Mouse (Mus musculus): ENCODE measurements around the gene Epn3.

Gene Epn3

DNA sequence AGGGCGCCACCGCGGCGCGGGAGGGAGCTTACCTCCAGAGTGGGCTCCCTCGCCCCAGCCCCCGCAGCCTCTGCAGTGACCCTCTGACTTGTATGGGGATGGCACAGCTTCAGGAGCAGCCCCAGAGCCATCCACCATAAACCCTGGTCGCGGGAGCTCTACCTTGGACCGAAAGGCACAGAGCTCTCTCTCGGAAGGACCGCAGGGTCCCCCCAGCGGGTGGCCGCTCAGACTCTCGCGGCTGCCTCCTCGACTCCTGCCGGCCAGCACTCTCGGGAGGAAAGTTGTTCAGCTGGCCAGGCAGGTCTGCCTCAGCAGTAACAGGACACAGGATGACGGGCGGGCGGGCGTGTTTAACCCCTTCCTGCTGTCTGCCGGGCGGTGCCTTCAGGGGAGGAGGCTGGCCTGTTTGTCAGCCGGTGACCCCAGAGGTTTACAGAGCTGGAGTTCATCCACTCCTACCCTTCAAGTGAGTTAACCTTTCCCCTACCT, at the start of gene Epn3:
Gene Epn3 (minus strand): TSS at position 314 of the 492 bp plus-strand sequence.
- no peak for DNase-seq (ENCODE audit: low read depth, low spot score)

DNA sequence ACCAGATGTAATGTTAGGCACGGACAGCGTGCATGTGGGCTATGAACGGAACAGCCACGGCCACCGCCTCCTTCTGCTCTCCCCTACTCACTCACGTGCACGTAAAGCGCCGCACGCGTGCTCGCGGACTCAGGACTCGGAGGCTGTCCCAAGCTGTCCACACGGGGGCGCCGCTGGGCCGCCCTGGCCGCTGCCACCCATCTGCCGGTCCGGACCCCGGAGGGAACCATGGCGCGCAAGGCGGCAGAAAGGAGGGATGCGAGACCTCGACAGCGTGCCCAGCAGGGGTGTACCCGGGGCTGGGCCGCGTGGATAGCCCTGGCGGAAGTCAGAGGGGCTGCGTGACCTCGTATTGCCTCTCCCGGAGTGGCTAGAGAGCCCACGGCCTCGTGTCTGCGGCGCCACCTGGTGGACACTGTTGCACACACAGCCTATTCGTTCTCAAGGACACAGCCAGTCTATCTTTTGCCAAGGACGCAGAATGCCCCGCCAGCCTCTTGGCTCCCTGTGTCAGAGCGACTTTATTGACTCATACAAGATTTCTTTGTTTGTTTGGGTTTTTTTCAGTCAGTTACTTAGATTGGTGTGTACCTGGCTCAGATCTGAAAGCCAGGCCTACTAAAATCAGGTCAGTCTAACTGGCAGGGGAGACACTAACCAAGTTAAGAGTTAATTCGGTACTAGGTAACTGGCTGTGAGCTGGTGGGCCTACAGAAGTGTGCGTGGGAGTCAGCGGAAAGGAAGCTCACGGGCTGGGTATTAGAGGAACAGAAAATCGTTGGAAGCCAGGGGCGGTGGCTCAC, 49.3 kb upstream of the Epn3 start, which contains the start of gene Rsad1:
Gene Rsad1 (minus strand): TSS at position 368 of the 803 bp plus-strand sequence.
- DNase-seq (ENCODE audit: low read depth, low spot score), result peak; percentile 97

DNA sequence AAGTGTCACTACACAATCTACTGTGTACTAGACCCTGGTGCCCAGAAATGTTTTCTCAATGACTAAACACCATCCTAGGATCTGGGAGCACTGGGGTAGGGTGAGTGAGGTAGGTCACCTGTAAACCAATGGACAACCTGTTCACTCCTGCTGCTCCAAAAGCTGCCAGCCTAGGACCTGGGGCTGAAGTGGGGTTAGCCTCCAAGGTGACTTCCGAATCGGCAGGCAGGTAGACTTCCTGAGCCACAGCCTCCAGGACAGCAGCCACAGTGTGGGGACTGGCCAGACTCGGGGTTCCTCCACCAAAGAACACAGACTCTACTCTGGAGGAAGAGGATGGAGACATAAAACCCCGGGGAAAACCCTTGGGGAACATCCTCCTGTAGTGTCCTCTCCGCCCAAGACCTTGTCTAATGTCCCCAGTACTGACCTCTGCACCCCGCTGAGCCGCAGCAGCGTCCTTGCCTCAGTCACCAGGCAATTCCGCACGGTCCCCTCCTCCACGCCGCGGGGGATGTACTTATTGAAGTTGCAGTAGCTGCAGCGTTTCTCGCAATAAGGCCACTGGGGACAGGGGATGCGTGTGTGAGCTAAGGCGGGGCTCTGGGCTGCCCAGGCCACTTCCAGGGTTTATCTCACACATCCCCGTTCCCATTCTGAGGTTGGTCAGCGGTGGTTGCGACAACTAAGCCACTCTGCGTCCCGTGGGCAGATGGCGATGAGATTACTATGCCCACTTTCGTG, 48.4 kb upstream of the Epn3 start:
- peak; percentile 56 for DNase-seq (ENCODE audit: low read depth, low spot score)

DNA sequence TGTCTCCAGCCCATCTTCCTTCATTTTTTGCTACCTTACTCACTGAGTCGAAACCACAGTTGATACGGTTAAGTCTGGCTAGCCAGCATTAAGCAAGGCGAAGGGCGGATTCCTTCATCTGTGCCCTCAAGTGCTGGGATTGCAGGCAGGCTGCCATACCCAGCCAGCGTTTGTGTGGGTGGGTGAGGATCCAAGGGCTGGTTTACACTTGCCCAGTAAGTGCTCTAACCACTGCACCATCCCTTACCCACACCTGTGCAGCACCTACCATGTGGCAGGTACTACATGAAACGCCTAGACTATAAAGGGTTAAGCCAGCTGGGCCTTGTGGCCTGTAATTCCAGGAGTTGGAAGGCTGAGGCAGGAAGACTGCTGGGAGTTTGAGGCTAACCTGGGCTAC, 47.5 kb upstream of the Epn3 start:
- DNase-seq (ENCODE audit: low read depth, low spot score), result no peak

DNA sequence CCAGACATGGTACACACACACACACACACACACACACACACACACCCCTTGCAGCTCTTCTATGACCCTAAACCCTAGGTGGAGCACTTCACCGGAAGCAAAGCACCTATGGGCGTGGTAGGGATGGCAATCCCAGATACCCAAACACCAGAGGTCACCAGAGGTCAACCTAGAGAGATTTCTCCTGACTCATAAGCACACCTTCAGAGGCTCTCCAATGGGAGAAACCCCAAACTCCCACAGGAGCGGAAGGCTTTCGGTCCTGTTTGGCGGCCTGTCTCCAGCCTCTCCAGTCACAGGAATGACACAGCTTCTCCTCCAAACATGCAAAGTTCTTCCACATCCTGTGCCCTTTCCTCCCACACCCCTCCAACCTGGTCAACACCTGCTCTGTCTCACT, 46.6 kb upstream of the Epn3 start:
- no peak for DNase-seq (ENCODE audit: low read depth, low spot score)

DNA sequence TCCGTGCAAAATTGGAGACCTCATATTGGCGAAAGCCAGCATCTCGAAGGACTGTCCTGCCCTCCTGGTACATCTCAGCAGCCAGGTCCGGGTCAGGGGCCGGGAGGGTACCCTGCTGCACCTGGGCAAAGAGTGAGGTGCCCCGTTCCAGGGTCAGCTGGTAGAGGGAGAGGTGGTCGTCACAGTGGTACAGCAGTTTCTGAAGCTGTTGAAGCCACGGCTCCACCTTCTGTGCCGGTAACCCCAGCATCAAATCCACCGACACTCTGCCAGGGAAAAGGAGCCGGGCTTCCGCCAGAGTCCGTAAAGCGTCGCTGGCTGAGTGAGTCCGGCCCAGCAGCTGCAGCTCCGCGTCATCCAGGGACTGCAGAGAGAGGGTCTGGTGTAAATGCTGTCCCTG, 44.6 kb upstream of the Epn3 start:
- DNase-seq (ENCODE audit: low read depth, low spot score), result no peak

DNA sequence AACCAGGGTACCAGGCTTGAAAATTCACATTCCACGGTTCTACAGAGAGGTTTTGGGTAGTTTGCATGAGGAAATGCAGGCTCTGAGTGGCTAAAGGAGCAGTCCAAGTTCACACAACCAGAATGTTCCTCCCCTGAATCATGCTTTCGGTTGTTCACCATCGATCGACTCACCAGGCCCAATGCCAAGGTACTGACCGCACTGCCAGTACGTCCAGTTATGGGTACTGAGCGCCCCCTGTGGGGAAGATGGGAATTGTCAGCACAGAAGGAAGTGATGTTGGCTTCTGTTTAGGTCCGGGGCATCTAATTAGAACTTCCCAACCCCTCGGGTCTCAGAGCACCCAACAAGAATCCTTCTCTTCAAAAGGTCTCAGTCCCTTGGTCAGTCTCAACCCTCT, 44.2 kb upstream of the Epn3 start:
- DNase-seq (ENCODE audit: low read depth, low spot score), result peak; percentile 100

DNA sequence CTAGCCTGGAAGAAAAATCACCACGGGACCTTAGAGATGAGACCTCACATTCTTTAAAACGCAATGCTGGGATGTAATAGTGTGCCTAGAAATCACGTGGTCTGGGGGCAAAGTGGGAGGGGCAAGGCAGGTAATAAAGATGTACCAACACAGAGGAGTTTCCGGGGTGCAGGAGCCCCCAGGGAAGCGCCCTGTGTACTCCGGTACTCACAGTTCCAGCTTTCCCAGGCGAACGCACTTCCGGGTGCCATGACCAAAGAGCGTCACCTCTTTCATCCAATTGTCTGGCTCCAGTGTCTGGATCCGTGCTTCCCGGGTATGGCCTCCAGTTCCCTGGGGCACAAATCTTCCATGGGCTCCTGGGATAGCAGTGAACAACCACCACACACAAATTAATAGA, 43.6 kb upstream of the Epn3 start:
- no peak for DNase-seq (ENCODE audit: low read depth, low spot score)

DNA sequence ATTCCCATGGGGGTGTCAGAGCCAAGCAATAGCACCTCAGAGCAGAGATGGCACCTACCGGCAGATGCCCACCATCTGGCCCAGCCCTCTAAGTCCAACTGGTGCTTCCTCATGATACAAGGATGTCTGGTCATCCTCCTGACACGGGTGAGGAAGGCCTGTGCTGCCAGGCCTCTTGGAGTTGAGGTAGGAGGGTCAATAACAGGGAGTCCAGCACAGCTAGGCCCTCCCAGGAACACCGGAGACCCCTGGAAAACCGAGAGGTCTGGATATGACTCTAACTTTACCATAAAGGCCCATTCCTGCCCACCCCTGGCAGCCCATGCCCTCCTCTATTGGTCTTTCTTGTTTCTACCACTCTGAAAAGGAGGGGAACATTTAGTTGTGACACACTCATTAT, 42.6 kb upstream of the Epn3 start:
- DNase-seq (ENCODE audit: low read depth, low spot score), result no peak

DNA sequence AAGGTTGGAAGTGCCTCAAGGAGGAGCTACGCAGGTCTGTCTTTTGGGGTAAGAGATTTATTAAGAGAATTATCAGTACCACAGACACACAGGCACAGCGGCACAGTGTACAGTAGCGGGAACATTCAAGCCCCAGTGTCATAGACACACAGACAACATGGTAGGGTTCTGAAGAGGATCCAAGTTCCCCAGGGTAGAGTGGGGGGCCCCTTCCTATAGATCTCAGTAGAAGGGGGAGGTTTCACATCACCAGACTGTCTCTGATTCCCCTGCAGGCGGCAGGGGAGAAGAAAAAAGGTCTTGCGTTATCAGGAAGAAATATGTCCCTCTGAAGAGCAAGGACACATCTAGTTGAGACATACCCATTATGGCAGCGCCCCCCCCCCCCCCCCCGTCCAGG, 40.0 kb upstream of the Epn3 start:
- DNase-seq (ENCODE audit: low read depth, low spot score), result no peak

DNA sequence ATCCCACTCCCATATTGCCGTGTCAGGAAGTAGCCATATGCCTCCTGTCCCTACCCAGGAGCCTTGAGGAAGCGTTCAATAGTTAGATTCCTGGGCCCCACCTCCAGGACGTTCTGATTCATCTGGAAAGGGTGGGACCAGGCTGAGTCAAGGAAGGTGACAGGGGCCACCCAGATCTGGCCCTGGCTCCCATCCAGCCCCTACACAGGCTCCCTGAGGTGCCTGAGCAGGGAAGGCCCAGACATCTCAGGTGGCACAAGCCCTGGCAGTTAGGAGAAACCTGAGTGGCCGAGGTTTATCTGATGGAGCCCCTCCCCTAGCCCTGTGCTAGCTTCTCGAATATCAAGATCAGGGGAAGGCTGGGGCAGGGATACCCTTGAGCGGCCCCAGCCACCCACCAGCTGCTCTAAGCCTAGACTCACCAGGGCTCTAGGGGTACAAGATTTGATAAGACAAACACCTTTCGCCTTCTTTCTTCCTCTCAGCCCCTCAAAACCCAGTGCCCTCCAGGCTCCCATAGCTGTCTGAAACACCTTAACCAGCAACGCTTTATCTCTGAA, 39.0 kb upstream of the Epn3 start:
- no peak for DNase-seq (ENCODE audit: low read depth, low spot score)

DNA sequence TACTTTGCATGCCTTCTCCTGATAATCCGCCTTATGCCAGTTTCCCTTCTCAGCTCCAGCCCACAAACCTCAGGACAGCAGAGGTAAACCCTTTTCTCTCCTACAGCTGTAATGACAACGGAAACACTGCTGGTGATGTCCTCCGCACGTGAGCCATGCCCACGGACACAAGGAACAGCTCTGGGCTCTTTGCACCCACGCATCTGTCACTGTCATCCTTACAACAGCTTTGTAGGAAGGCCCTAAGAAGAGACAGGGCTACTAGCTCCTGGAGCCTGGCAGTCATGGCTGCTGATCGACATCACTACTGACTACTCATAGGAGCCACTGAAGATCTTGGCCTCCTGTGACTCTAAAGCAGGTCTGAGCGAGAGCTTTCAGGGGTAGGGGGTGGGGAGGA, 33.4 kb upstream of the Epn3 start:
- DNase-seq (ENCODE audit: low read depth, low spot score), result no peak

DNA sequence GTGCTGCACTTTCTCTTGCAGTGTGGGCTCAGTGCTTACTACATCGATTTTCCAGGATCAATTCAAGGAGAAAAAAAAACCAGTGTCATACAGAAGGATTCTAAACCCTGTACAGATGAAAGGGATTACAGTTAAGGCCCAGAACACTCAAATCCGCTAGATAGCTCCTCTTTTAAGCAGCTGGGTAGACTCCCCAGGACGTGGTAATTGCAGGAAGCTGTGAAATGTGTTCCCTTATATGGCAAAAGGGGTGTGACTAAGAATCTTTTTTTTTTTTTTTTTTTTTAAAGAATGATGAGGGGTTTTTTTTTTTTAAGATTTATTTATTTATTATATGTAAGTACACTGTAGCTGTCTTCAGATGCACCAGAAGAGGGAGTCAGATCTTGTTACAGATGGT, 29.1 kb upstream of the Epn3 start:
- no peak for DNase-seq (ENCODE audit: low read depth, low spot score)

DNA sequence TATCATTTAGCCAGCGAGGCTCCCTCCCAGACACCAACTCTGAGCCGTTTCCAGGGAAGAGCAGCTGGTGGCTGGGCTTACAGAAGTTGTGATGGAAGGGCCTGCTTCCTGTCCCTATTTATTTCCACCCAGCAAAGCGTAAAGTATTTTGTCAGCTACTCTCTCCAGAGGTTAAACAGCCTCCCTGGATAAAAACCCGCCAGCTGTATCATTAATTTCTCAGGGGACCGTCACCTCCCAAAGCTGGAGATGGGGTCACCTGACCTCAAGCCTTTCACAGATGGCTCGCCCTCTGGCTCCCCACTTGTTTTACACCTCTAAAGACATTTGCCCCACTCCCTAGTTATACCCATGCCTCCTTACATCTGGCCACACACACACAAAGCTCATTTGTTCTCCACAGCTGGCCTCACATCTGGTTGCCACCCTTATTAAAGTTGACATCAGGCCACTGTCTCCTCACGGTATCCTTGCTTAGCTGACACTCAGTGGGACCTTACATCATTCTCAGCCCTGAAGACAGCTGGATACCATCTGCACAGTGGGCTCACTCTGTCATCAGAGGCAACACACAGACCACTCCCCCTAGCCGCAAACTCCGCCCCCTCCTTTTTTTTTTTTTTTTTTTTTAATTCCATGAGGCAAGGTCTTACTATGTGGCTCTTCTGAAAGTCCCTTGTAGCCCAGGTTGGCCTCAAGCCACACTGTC, 26.6 kb upstream of the Epn3 start:
- DNase-seq (ENCODE audit: low read depth, low spot score), result peak; percentile 40

DNA sequence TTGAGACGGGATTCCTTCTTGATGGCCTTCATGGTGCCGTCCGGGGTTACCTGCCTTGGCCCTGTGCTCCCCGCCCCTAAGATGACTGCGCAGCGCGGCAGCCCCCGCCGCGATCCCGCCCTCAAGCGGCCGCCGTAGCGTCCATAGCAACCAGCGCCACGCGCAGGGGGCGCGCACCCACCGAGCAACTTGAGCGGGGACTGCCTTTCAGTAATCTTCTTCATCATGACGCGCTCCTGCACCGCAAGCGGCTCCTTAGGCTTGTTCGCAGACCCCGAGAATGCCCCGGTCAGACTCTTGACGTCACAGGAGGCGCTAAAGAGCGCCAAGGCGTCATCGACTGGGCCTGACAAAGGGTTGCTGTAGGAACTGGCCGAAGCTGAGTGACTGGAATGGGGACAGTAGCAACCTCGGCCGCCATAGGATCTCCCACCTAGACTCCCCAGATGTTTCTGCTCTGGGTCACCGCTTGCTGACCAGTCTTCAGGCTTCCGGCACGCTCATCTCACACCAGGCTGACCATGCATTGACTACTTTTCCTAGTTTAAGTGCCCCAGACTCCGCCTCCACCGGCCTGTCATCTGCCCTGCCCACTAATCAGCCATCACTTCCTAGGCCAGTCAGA, 21.6 kb upstream of the Epn3 start, which contains the start of gene Mycbpap:
Gene Mycbpap (minus strand): TSS at position 524 of the 625 bp plus-strand sequence.
- no peak for DNase-seq (ENCODE audit: low read depth, low spot score)

DNA sequence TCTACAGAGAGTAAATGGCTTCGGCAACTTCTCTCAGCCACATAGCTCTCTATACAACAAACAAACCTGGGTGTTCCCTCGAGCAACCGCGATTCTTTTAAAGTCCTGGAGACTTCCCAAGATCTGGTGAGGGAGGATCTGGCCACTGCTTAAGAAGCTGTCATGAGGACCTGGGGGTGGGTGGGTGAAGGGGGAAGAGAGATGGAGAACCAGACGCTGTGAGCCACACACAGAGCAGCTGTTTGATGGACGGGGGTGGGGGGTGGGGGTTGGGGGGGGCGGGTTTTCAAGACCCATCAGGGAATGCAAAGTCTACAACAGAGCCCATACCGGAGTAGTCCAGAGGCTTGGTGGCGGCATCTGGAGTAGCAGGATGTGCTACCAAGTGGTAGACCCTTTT, 13.7 kb upstream of the Epn3 start:
- no peak for DNase-seq (ENCODE audit: low read depth, low spot score)

DNA sequence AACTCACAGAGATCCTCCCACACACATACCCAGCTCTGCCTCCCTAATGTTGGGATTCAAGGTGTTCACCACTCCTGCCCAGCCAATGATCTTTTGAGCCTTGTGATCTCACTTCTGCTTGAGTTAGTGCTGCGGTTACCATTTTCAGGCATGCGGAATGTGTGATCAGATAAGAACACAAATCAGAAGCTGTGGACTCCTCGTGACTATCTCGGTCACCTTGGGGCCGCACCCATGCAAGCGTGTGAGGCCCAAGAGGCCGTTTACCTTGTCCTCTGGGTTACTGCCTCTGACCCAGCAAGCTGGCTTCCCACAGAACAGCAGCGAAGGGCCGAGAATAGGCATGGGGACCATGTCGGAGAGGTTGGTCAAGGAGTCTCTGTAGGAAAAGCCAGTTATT, 9.2 kb upstream of the Epn3 start:
- DNase-seq (ENCODE audit: low read depth, low spot score), result no peak

DNA sequence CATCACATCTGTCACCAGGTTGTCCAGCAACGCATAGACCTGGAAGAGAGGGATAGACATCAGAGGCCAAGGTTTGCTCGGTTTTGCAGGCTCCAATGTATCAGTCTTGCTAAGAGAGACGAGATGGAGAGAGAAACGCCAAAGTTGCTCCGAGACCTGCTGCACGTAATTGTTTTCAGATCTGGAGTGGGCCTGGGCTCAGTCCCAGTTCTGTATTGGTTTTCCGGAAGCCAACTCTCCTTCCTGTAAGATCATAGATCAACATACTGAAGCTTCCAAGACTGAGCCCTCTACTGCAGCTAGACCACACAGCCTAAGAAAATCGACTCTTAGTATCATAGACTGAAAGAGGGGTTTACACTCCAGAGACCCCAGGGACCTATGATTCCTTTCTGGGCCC, 1.7 kb upstream of the Epn3 start:
- DNase-seq (ENCODE audit: low read depth, low spot score), result no peak

DNA sequence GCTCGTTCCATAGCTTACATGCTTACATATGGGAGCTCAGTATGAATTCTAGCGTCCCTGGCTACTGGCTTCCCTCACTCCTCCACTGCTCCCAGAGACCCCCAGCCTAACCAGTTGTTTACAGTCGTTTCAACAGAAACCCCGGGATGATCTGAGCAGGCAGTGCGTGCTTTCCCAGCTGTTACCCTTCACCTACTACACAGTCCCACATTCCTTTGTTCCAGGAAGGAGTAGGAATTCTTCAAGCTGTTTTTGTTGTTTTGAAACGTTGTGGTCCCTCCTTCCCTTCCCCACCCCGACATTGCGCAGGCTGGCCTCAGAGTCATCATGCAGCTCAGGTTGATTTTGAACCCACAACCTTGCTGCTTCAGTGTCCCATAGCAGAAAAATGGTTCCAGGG, 588 bp upstream of the Epn3 start:
- DNase-seq (ENCODE audit: low read depth, low spot score), result no peak

DNA sequence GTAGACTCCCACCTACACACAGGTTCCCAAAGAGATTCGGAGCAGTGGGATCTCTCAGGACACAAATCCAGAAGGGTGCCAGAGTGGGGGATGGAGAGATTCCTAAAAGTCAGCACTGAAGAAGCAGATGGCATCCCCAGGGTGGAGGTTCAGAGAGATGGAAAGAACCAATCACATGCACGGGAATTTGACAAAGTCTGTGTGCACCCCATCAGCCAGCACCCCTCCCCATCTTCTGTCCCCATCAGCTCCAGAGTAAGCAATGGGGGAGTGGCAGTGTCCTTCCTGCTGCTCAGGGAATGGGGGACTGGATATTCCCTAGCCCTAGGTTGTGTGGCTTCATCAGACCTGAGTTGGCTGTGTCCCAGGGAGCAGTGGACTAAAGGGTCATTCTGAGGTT, 739 bp downstream of the Epn3 start:
- no peak for DNase-seq (ENCODE audit: low read depth, low spot score)

Measured in 3T3-L1 (cell line).